Mouse (Mus musculus): ENCODE measurements at regions not wholly inside any gene's neighbourhood (a gene's known extent, or its start where the extent isn't known, plus 50 kb on each side); places are given as distances from the start of the nearest gene placed in this dataset.

- ATAC-seq (ENCODE audit: poor library complexity, severe bottlenecking): no peak
Measured at GRCm38 (mm10) chrX:14592793-14593192, 381.8 kb downstream of the H2al1n start.

GRCm38 (mm10) chrX:14596799-14597198, 385.9 kb downstream of the H2al1n start:
- ATAC-seq (ENCODE audit: poor library complexity, severe bottlenecking): no peak

- no peak for ATAC-seq (ENCODE audit: poor library complexity, severe bottlenecking)
Measured at GRCm38 (mm10) chrX:14601916-14602315, 391.0 kb downstream of the H2al1n start.

GRCm38 (mm10) chrX:14609196-14609595, 398.2 kb downstream of the H2al1n start:
- no peak for ATAC-seq (ENCODE audit: poor library complexity, severe bottlenecking)

- peak; percentile 81 for ATAC-seq (ENCODE audit: poor library complexity, severe bottlenecking)
Measured at GRCm38 (mm10) chrX:14628267-14628901, 417.4 kb downstream of the H2al1n start.

- peak; percentile 92 for ATAC-seq (ENCODE audit: poor library complexity, severe bottlenecking)
Measured at GRCm38 (mm10) chrX:14639378-14639777, 428.4 kb downstream of the H2al1n start.

- ATAC-seq (ENCODE audit: poor library complexity, severe bottlenecking): no peak
Measured at GRCm38 (mm10) chrX:14664852-14665251, 453.9 kb downstream of the H2al1n start.

GRCm38 (mm10) chrX:14696375-14696774, 485.4 kb downstream of the H2al1n start:
- ATAC-seq (ENCODE audit: poor library complexity, severe bottlenecking): peak; percentile 60

GRCm38 (mm10) chrX:14738999-14739398, 528.1 kb downstream of the H2al1n start:
- peak; percentile 79 for ATAC-seq (ENCODE audit: poor library complexity, severe bottlenecking)
